Mouse (Mus musculus) spleen, adult 2 months (tissue): Measurements from ENCODE around the gene Cycs. TPM values are rescaled to one million over a fixed set of nuclear protein-coding genes. Genes with fewer than 3 reads are reported as not detected.
"Not testable (repeated sequence)": the region's sequence is repeated elsewhere in the genome, so short reads cannot be mapped to it uniquely, and the experiment has no call there.

Experiments used
- DNase-seq, 2 experiments: peaks; one replicate each; pipeline versions ENCODE4 v3.0.0 to v3.0.0-alpha.2; 2012 to 2021; ENCODE audit warnings: low spot score in 2 of 2, low read depth in 1 of 2
- H3K27ac ChIP-seq: fragments of 200-500 bp; 2 replicates; pipeline ENCODE4 v1.5.1; 2012; ENCODE audit warnings: low read length, inconsistent platforms; ENCODE audit not compliant: insufficient read depth
- H3K27me3 ChIP-seq: fragments of 200-500 bp; 2 replicates; pipeline ENCODE4 v1.6.1; 2012; ENCODE audit warnings: mild to moderate bottlenecking, moderate library complexity, low read length, inconsistent platforms; ENCODE audit not compliant: control insufficient read depth, insufficient read depth
- H3K36me3 ChIP-seq: fragments of 200-500 bp; 2 replicates; pipeline ENCODE4 v1.6.1; 2012; ENCODE audit warnings: mild to moderate bottlenecking, low read length, inconsistent platforms; ENCODE audit not compliant: control insufficient read depth, insufficient read depth
- H3K4me1 ChIP-seq: fragments of 200-500 bp; 2 replicates; pipeline ENCODE4 v1.6.1; 2011; ENCODE audit warnings: inconsistent platforms; ENCODE audit not compliant: control insufficient read depth, insufficient read depth, insufficient read length
- H3K4me3 ChIP-seq: fragments of 200-500 bp; 2 replicates; pipeline ENCODE4 v1.5.1; 2011; ENCODE audit warnings: mild to moderate bottlenecking, inconsistent platforms; ENCODE audit not compliant: insufficient read depth, insufficient read length; ENCODE audit errors: extremely low read depth
- CTCF ChIP-seq: fragments of 200-500 bp; IDR thresholded peaks from 2 replicates; pipeline ENCODE4 v1.5.1; 2011; ENCODE audit warnings: mild to moderate bottlenecking, inconsistent platforms; ENCODE audit not compliant: insufficient read depth, insufficient read length, insufficient replicate concordance; ENCODE audit errors: extremely low read depth
- POLR2A ChIP-seq: fragments of 200-500 bp; IDR thresholded peaks from 2 replicates; pipeline ENCODE4 v1.6.1; 2011; ENCODE audit warnings: low read depth, low read length, inconsistent platforms
- WGBS: fragments of 180-500 bp; shearing (Covaris S2); methylation state at CpG from one replicate; pipeline ENCODE4 v1.1.7; 2018; 5-methylcytosine and 5-hydroxymethylcytosine counted together
- polyA plus RNA-seq: library from polyadenylated mRNA; depleted of rRNA; stranded (reverse); fragments of >200 nt; gene quantifications from 2 replicates; pipeline ENCODE4 v1.2.3, GENCODE M21; 2012

Cycs gene
- polyA plus RNA-seq, 1 experiment = 0.82 TPM

DNA sequence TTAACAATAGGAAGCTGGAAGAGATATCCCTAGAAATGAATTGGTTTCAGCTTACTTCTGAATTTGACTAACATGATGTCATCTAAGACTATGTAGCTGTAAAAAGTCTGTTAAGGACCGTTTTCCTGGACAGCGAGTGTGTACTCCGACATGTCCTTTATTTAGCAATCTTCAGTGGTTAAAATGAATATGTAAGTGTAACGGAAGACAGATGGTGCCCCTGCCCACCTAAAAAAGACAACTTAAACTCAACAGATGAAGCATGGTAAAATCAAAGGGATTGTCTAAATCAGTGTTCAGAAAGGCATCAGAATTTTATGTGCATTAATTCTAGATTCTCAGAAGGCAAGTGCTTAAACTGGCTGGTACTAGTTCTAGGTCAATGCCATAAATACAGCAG lies 3.9 kb downstream of the Cycs start:
- Histone ChIP-seq H3K36me3 (peaks cover 7% of the 10 kb centered on the region), H3K27ac (no peak overlapping the region), H3K4me1 (peaks cover 3% of the 10 kb centered on the region; the same call in 1 of the 2 replicates), H3K4me3 (no peak overlapping the region), H3K27me3 (no peaks in the 10 kb centered on the region)
- DNase-seq = no peak
- no peak for TF ChIP-seq POLR2A
- TF ChIP-seq CTCF = no peak
- 74% methylated on average over 4 of the region's 4 CpGs for WGBS

DNA sequence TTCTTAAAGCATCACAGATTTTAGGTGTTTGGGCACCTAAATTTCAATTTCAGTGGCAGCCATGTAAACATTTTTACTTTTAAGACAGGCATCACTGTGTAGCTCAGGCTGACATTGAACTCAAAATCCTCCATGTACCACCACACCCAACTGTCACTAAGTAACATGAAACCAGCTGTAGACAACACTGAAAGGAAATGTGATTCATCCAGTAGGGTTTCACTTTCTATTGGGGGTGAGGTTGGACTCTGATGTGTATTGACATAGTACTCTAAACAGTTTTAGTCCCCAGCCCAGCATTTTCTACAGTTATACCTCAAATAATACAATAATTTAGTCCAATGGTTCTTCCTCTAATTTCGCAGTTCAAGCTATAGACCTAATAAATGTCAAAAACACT lies 5.6 kb downstream of the Cycs start:
- no peak for TF ChIP-seq POLR2A
- no peak for TF ChIP-seq CTCF

DNA sequence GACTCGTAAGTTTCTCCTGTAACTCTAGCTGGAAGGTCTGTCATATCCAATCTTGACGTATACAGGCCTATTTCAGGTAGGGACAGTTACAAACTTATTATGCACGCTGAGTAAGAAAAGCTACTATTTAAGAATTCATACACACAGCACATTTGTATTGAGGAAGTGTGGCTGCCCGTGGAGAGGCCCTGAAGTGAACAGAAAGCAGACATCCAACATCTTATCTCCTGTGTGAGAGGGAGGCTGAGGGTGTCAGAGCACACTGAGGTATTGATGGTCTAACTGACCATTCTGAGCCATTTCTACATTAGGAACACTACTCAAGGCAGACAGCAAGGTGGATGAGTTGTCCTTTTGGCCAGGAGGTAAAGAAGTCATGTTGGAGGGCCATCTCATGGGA lies 7.5 kb downstream of the Cycs start:
- DNase-seq = no peak
- TF ChIP-seq POLR2A = no peak
- TF ChIP-seq CTCF = no peak
- Histone ChIP-seq H3K36me3 (peaks cover 4% of the 10 kb centered on the region), H3K4me3 (no peak overlapping the region), H3K4me1 (no peaks in the 10 kb centered on the region), H3K27ac (no peak overlapping the region), H3K27me3 (no peaks in the 10 kb centered on the region)
- 34% methylated on average over 4 of the region's 4 CpGs for WGBS

More for the DNA sequence above, 5.6 kb downstream of the Cycs start:
- WGBS = 90% methylated on average over 1 of the region's 1 CpGs
- Histone ChIP-seq H3K4me1 (peaks cover 3% of the 10 kb centered on the region; the same call in 1 of the 2 replicates), H3K27me3 (no peaks in the 10 kb centered on the region), H3K4me3 (no peak overlapping the region), H3K36me3 (peaks cover 7% of the 10 kb centered on the region), H3K27ac (no peak overlapping the region)
- DNase-seq = no peak

DNA sequence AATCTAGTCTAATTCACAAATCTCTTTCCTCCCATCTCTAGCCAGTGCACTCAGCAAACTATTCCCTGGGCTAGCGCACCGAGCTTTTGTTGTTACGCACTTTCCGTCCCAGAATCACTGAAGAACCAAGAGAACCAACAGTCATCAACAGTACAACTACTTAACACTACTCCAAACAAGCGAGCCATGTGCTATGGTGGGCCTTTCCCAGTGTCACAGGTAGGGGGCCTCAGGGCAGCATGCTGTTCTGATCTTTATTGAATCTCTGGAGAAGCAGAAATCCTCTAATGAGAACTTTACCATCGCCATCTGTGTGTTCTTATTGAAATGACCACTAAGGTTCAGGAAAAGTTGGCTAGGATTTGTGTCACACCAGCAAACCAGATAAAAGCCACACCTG lies 8.8 kb downstream of the Cycs start:
- Histone ChIP-seq H3K4me1 (no peaks in the 10 kb centered on the region), H3K4me3 (no peak overlapping the region), H3K27me3 (no peaks in the 10 kb centered on the region), H3K27ac (no peak overlapping the region), H3K36me3 (no peaks in the 10 kb centered on the region)
- TF ChIP-seq POLR2A = no peak
- TF ChIP-seq CTCF = no peak
- WGBS = 87% methylated on average over 6 of the region's 6 CpGs
- DNase-seq = no peak

DNA sequence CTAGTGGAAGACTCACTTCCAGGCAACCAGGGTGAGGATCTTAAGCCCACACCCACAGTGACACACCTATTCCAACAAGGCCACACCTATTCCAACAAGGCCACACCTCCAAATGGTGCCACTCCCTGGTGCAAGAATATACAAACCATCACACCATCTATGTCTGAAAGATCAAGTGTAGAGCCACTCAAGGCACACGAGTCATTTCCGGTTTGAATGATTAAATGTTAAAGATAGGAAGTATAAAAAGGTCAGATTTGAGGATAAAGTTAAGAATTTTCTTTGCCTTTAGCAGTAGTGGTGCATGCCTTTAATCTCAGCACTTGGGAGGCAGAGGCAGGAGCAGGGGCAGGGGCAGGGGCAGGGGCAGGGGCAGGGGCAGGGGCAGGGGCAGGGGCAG lies 12.1 kb downstream of the Cycs start:
- not testable (repeated sequence) for H3K27me3 ChIP-seq, H3K4me1 ChIP-seq, H3K36me3 ChIP-seq, DNase-seq, H3K27ac ChIP-seq, H3K4me3 ChIP-seq
- WGBS = 62% methylated on average over 2 of the region's 2 CpGs

DNA sequence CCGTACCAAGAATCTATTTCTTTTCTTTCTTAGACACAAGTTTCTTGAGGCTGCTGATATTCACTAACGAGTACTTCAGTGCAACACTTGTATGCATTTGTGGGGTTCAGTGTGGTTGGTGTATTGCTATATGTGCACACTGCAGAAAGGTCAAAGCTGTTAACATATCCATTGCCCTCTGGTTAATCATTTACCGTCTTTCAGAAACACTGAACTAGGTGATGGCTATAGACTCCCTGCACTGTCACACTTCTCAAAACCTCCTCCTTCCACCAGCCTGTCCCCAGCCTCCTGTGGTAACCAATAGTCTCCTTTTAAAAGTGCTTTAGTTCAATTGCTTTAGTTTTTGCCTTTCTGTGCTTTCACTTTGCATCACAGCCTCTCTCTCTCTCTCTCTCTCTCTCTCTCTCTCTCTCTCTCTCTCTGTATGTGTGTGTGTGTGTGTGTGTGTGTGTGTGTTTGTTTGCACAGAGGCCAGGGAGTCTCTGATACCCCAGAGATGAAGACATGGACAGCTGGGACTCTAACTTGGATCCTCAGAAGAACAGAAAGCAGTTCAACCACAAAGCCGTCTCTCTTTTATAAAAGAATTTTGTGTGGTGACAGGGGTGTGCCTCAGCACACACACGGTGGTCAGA lies 13.3 kb downstream of the Cycs start:
- no peaks in the 10 kb centered on the region for H3K36me3 ChIP-seq
- 71% methylated on average over 5 of the region's 5 CpGs for WGBS
- no peaks in the 10 kb centered on the region for H3K27me3 ChIP-seq
- no peak overlapping the region for H3K4me3 ChIP-seq
- H3K4me1 ChIP-seq = no peaks in the 10 kb centered on the region
- no peak overlapping the region for H3K27ac ChIP-seq
- TF ChIP-seq CTCF (no peak), POLR2A (no peak)
- no peak for DNase-seq

DNA sequence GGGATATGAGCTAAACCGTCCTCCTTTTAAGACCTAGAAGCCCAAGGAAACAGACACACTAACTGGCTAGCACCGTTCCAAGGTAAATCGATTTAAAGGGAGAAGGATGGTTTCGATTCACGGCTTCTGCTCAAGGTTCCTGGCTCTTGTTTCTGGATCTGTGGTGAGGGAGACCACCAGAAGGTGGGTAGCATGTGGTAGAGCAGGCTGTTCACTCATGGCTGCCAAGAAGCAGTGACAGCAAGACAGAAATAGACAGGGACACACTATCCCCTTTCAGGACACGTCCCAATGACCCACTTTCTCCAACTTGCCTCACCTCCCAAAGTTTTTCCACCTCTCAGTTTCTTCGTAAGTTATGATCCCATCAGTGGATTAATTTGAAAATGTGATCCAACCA lies 16.5 kb downstream of the Cycs start:
- no peak for TF ChIP-seq CTCF
- no peak for TF ChIP-seq POLR2A
- 89% methylated on average over 7 of the region's 7 CpGs for WGBS
- H3K27me3 ChIP-seq = no peaks in the 10 kb centered on the region
- no peak for DNase-seq
- no peaks in the 10 kb centered on the region; the same call in 1 of the 2 replicates for H3K4me1 ChIP-seq
- no peaks in the 10 kb centered on the region for H3K36me3 ChIP-seq
- no peak overlapping the region for H3K4me3 ChIP-seq
- no peak overlapping the region for H3K27ac ChIP-seq
